ENCODE assay signal across 21 mouse cellular contexts in the genomic region with DNA sequence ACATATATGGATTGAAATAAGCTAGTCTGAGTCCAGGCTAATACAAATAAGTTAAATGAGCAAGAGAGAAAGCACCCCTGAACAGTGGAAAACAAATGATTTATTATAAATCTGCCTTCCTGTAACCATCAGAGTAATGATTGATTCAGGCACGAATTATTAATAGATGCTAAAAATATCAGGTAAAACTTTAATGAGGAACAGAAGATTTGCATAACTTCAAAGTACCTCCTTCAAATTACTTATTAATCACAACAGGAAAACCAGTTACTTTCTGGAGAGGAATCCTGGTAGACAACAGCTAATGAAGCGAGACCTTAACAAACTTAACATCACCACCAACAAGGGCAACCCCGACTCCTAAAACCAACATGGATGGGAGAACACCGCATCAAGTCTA.
DNase-seq lines count a peak whose midpoint lies in the region; ATAC-seq and TF ChIP-seq lines count a peak whose summit lies in the region.
"Had no signal": no experiment of that assay in that cellular context is flagged by ENCODE, and none has a peak within 500 bp of the region (broad histone marks: within the 10 kb centered on the region; RNA-seq: fewer than 3 reads in every experiment).

No protein-coding gene starts in this region.

- no peaks in the 10 kb centered on the region for H3K4me1 ChIP-seq in kidney, adult 2 months (ENCODE audit: control insufficient read depth, insufficient read depth, low read length)
- H3K4me1 ChIP-seq in kidney, embryonic 16.5 days (ENCODE audit: insufficient read depth, low read length): no peaks in the 10 kb centered on the region
- H3K4me1 ChIP-seq in kidney, postnatal 0 days (replicated peaks; ENCODE audit: insufficient read depth, low read length): no peaks in the 10 kb centered on the region

- 33% methylated on average over 4 of the region's 4 CpGs for WGBS in kidney, adult 2 months
- 70% methylated on average over 4 of the region's 4 CpGs for WGBS in kidney, embryonic 16.5 days
- WGBS in kidney, postnatal 0 days: 72% methylated on average over 4 of the region's 4 CpGs

- no peak overlapping the region for H3K4me2 ChIP-seq in kidney, embryonic 16.5 days (replicated peaks; ENCODE audit: low read depth, low read length)
- H3K4me2 ChIP-seq in kidney, postnatal 0 days (ENCODE audit: low read length): no peak overlapping the region

- no peak overlapping the region for H3K4me3 ChIP-seq in kidney, adult 2 months (ENCODE audit: insufficient read depth, low read depth, low read length)
- no peak overlapping the region for H3K4me3 ChIP-seq in kidney, embryonic 16.5 days (ENCODE audit: low read length)
- H3K4me3 ChIP-seq in kidney, postnatal 0 days (replicated peaks; ENCODE audit: low read depth, low read length): no peak overlapping the region

- no peak overlapping the region for H3K9ac ChIP-seq in kidney, embryonic 16.5 days (replicated peaks; ENCODE audit: low read length)
- no peak overlapping the region for H3K9ac ChIP-seq in kidney, postnatal 0 days (ENCODE audit: low read depth, low read length)

- DNase-seq in kidney, adult 2 months: peak; percentile 62
- DNase-seq in kidney, postnatal 14 days: no peak
- peak; percentile 69 for DNase-seq in kidney, adult 9 months
- peak; percentile 1 for DNase-seq in kidney, postnatal 0 days (ENCODE audit: low spot score)
- no peak for DNase-seq in kidney, adult 11 months
- DNase-seq: adrenal gland, adult 2 months; adrenal gland, adult 8-10 months; adrenal gland, postnatal 10 days; adrenal gland, postnatal 14 days; adrenal gland, postnatal 25 days; adrenal gland, postnatal 36 days; B cell, adult 2 months; cerebellum, adult 11 months; cerebellum, adult 11-12 months; cerebellum, adult 18-20 months had no signal

- H3K36me3 ChIP-seq in kidney, adult 2 months (ENCODE audit: control insufficient read depth, insufficient read depth, low read length): no peaks in the 10 kb centered on the region
- no peaks in the 10 kb centered on the region for H3K36me3 ChIP-seq in kidney, embryonic 16.5 days (ENCODE audit: insufficient read depth, low read length)
- no peaks in the 10 kb centered on the region for H3K36me3 ChIP-seq in kidney, postnatal 0 days (ENCODE audit: insufficient read depth, low read length)
- H3K36me3 ChIP-seq: G1E had no signal

- no peak for TF ChIP-seq CTCF in kidney, adult 2 months (conservative IDR thresholded peaks at IDR 0.05; ENCODE audit: insufficient read depth, insufficient read length, low read depth, low read length)
- no peak for TF ChIP-seq CTCF in kidney, postnatal 0 days (IDR thresholded peaks at IDR 0.05; ENCODE audit: low read depth)

- no peak for ATAC-seq in kidney, embryonic 16.5 days (ENCODE audit: low FRiP score, low TSS enrichment)
- no peak for ATAC-seq in kidney, postnatal 0 days (replicated peaks; ENCODE audit: low FRiP score, low read depth)
- ATAC-seq: activated CD4-positive, CD25-positive, alpha-beta regulatory T cell, adult 4 months; CD4-positive, CD25-positive, alpha-beta regulatory T cell, adult 4 months; Patski had no signal

- H3K9me3 ChIP-seq in kidney, embryonic 16.5 days (ENCODE audit: low read length): no peaks in the 10 kb centered on the region
- no peaks in the 10 kb centered on the region for H3K9me3 ChIP-seq in kidney, postnatal 0 days (replicated peaks; ENCODE audit: low read length)

- TF ChIP-seq POLR2A in kidney, adult 2 months (IDR thresholded peaks at IDR 0.05; ENCODE audit: low read depth, low read length): no peak

- H3K27ac ChIP-seq in kidney, adult 2 months (ENCODE audit: insufficient read depth, low read depth, low read length): no peak overlapping the region
- H3K27ac ChIP-seq in kidney, embryonic 16.5 days (ENCODE audit: low read length): no peak overlapping the region
- H3K27ac ChIP-seq in kidney, postnatal 0 days: no peak overlapping the region

- no peaks in the 10 kb centered on the region; the same call in 1 of the 2 replicates for H3K27me3 ChIP-seq in kidney, adult 2 months (replicated peaks; ENCODE audit: control insufficient read depth, insufficient read depth, low read length)
- H3K27me3 ChIP-seq in kidney, embryonic 16.5 days (ENCODE audit: insufficient read depth, low read length): no peaks in the 10 kb centered on the region
- H3K27me3 ChIP-seq in kidney, postnatal 0 days (ENCODE audit: insufficient read depth, low read length): no peaks in the 10 kb centered on the region
- H3K27me3 ChIP-seq: CH12.LX, Patski had no signal

Comparison
In these comparisons a context has a peak if more than half of its experiments do, and no peak if none do; other contexts are left out.
1. DNase-seq: peak in kidney, adult 2 months (single experiment), kidney, adult 9 months (single experiment) and kidney, postnatal 0 days (single experiment); none in kidney, postnatal 14 days (single experiment) and kidney, adult 11 months (single experiment).